Mouse (Mus musculus) neural tube, embryonic 11.5 days (tissue): Measurements from ENCODE around the gene Plvap. TPM values are rescaled to one million over a fixed set of nuclear protein-coding genes. Genes with fewer than 3 reads are reported as not detected.
A peak's percentile ranks its signal among the peaks of the same experiment; 100 is the strongest.

ENCODE experiments used
- ATAC-seq: fragments of 200-750 bp; cut with Nextera tagmentation; 2 replicates; pipeline ENCODE4 v1.8.0; 2017; ENCODE audit warnings: moderate number of reproducible peaks, mild to moderate bottlenecking, moderate TSS enrichment, moderate library complexity; ENCODE audit not compliant: insufficient read depth, low FRiP score, low TSS enrichment
- DNase-seq: peaks from one replicate; pipeline ENCODE4 v3.0.0-alpha.2; 2015; ENCODE audit warnings: low spot score
- H3K27ac ChIP-seq: fragments of 300-500 bp; sonication (generic); 2 replicates; pipeline ENCODE4 v1.5.1; 2014; ENCODE audit warnings: low read depth, mild to moderate bottlenecking, low read length
- H3K27me3 ChIP-seq: fragments of 300-500 bp; sonication (generic); 2 replicates; pipeline ENCODE4 v1.6.1; 2014; ENCODE audit warnings: mild to moderate bottlenecking, low read length, mixed read lengths; ENCODE audit not compliant: control insufficient read depth, insufficient read depth
- H3K36me3 ChIP-seq: fragments of 300-500 bp; sonication (generic); 2 replicates; pipeline ENCODE4 v1.6.1; 2014; ENCODE audit warnings: mild to moderate bottlenecking, low read length, moderate library complexity, mixed read lengths; ENCODE audit not compliant: control insufficient read depth, insufficient read depth
- H3K4me1 ChIP-seq: fragments of 300-500 bp; sonication (generic); 2 replicates; pipeline ENCODE4 v1.6.1; 2014; ENCODE audit warnings: low read length, mixed read lengths; ENCODE audit not compliant: control insufficient read depth, insufficient read depth
- H3K4me2 ChIP-seq: fragments of 300-500 bp; sonication (generic); 2 replicates; pipeline ENCODE4 v1.6.1; 2014; ENCODE audit warnings: low read depth, mild to moderate bottlenecking, moderate library complexity
- H3K4me3 ChIP-seq: fragments of 300-500 bp; sonication (generic); 2 replicates; pipeline ENCODE4 v1.5.1; 2014; ENCODE audit warnings: low read depth, low read length
- H3K9ac ChIP-seq: fragments of 300-500 bp; sonication (generic); 2 replicates; pipeline ENCODE4 v1.6.1; 2014; ENCODE audit warnings: mild to moderate bottlenecking, low read length
- H3K9me3 ChIP-seq: fragments of 300-500 bp; sonication (generic); 2 replicates; pipeline ENCODE4 v1.6.1; 2016; ENCODE audit warnings: low read length; ENCODE audit not compliant: control insufficient read depth
- WGBS: fragments of 180-500 bp; shearing (Covaris S2); extraction: QIAGEN DNeasy Blood & Tissue Kit; methylation state at CpG from one replicate; pipeline ENCODE4 v1.1.7; 2014; 5-methylcytosine and 5-hydroxymethylcytosine counted together
- polyA plus RNA-seq: library from polyadenylated mRNA; unstranded; fragments of >200 nt; fragmentation: Nextera tagmentation; extraction: Ambion mirVana; gene quantifications from 2 replicates; pipeline ENCODE4 v1.2.1, GENCODE M21; 2014

Plvap gene
- polyA plus RNA-seq, 1 experiment from 2014 or later = 49.5 TPM

DNA sequence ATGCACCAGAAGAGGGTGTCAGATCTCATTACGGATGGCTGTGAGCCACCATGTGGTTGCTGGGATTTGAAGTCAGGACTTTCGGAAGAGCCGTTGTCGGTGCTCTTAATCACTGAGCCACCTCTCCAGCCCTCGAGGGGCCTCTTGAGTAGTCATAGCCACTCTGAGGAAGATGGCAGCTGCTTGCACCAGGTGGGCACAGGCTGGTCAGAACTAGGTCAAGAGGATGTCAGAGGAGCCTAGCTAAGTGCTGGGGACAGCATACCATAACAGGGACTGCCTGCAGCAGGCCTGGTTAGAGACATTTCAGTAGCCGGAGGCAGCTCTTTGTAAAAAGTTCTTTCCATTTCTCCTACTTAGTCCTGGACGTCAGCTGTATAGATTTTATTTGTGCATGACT, 39.2 kb upstream of the Plvap start:
- Histone ChIP-seq H3K36me3 (peaks cover 4% of the 10 kb centered on the region), H3K9me3 (no peaks in the 10 kb centered on the region), H3K4me2 (no peak overlapping the region), H3K4me3 (no peak overlapping the region), H3K27ac (no peak overlapping the region), H3K9ac (no peak overlapping the region), H3K4me1 (no peaks in the 10 kb centered on the region), H3K27me3 (peaks cover 3% of the 10 kb centered on the region; the same call in 1 of the 2 replicates)
- DNase-seq = no peak
- 63% methylated on average over 7 of the region's 7 CpGs for WGBS
- no peak for ATAC-seq

DNA sequence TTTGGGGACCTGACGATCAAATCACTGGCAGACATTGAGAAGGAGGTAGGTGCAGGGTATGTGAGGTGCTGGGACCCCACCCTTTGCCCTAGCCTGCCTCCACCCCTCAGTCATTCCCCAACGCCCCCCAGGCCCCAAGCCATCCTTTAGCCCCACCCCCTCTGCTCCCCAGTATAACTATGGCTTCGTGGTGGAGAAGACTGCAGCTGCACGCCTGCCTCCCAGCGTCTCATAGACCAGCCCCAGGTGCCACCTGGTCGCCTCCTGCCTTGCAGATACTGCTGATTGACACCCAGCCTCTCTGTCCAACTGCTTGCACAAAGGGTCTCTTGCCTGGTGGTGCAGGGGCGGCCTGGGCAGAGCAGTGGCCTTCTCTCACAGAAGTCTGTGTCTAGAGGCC, 36.0 kb upstream of the Plvap start:
- H3K4me1 ChIP-seq = peaks cover 5% of the 10 kb centered on the region; the same call in 1 of the 2 replicates
- no peaks in the 10 kb centered on the region for H3K9me3 ChIP-seq
- WGBS = 88% methylated on average over 7 of the region's 7 CpGs
- H3K36me3 ChIP-seq = peaks cover 5% of the 10 kb centered on the region
- no peak overlapping the region for H3K4me3 ChIP-seq
- no peak overlapping the region for H3K9ac ChIP-seq
- no peak overlapping the region for H3K4me2 ChIP-seq
- H3K27ac ChIP-seq = no peak overlapping the region
- no peak for DNase-seq
- no peaks in the 10 kb centered on the region for H3K27me3 ChIP-seq
- no peak for ATAC-seq

- Histone ChIP-seq H3K9ac (no peak overlapping the region), H3K4me3 (no peak overlapping the region), H3K27ac (no peak overlapping the region), H3K9me3 (no peaks in the 10 kb centered on the region), H3K4me1 (peaks cover 5% of the 10 kb centered on the region; the same call in 1 of the 2 replicates), H3K27me3 (no peaks in the 10 kb centered on the region), H3K4me2 (no peak overlapping the region), H3K36me3 (peaks cover 5% of the 10 kb centered on the region)
- ATAC-seq = no peak
- no peak for DNase-seq
- WGBS = 93% methylated on average over 11 of the region's 11 CpGs
Measured at GRCm38 (mm10) chr8:71545053-71545452, 33.5 kb upstream of the Plvap start.

DNA sequence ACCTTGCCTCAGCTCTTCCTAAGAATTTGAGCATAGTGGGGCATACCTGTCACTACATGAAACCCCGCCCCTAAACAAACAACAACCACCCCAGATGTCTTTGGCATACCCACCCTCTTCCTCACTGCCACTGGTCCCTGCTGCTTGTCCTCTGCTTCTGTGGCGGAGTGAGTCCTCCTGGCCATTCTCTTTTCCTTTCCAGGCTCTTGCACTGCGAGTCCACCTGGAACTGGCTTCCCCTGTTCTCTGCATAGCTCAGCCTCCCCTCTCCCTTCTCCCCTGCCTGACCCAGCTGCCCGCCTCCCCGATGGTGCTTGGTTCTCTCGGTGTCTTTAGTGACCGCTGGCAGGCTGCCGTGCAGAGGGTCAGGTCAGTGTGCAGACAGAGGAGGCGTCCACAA, 32.2 kb upstream of the Plvap start:
- Histone ChIP-seq H3K4me1 (peaks cover 5% of the 10 kb centered on the region; the same call in 1 of the 2 replicates), H3K9ac (no peak overlapping the region), H3K27me3 (no peaks in the 10 kb centered on the region), H3K36me3 (peaks cover 5% of the 10 kb centered on the region), H3K4me3 (no peak overlapping the region), H3K27ac (no peak overlapping the region), H3K9me3 (no peaks in the 10 kb centered on the region), H3K4me2 (peak overlapping the region; percentile 81)
- WGBS = 92% methylated on average over 9 of the region's 9 CpGs
- ATAC-seq (peak; percentile 1; the same call in 1 of the 2 replicates), DNase-seq (no peak)

DNA sequence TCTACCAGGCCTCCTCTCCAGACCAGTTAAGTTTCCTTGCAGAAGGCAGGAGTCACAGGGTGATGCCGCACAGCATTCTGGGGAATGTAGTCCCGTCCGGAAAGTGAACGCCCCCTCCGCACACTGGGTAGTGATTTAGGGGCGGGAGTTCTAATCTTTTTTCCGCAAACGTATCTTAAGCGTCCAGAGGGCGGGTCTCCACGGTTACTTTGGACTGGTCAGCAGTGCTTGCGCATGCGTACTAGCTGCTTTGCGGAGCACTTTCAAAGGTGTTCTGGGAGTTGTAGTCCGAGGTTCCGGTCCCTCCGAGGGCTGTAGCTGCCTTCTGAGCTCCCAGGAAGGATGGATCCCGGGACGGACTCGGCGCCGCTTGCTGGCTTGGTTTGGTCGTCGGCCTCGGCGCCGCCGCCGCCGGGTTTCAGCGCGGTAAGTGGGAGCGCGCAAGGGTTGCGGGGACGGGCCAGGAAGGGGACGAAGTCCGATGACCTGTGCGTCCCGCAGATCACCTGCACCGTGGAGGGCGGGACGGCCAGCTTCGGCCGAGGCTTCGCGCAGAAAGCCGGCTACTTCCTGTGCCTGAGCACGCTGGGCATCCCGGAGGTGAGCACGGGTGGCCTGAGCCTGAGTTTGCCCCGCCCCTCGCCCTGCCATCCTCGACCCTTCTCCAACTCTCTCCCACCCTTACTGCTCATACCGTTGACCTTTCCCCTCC, 31.2 kb upstream of the Plvap start, which contains the start of gene Mvb12a:
Gene Mvb12a (plus strand): TSS at position 291 of the 712 bp plus-strand sequence.
- no peak within 1 kb of the TSS for H3K27ac ChIP-seq
- peak within 1 kb of the TSS; percentile 69 for H3K9ac ChIP-seq
- H3K36me3 ChIP-seq = peaks cover 3% of the 10 kb centered on the region; the same call in 1 of the 2 replicates
- no peaks in the 10 kb centered on the region for H3K9me3 ChIP-seq
- DNase-seq = peak; percentile 95
- H3K27me3 ChIP-seq = no peaks in the 10 kb centered on the region; the same call in 1 of the 2 replicates
- H3K4me3 ChIP-seq = peak within 1 kb of the TSS; percentile 78
- peaks cover 5% of the 10 kb centered on the region; the same call in 1 of the 2 replicates for H3K4me1 ChIP-seq
- peak within 1 kb of the TSS; percentile 81 for H3K4me2 ChIP-seq
- under 1% methylated on average over 51 of the region's 55 CpGs for WGBS
- ATAC-seq = peak; percentile 91

DNA sequence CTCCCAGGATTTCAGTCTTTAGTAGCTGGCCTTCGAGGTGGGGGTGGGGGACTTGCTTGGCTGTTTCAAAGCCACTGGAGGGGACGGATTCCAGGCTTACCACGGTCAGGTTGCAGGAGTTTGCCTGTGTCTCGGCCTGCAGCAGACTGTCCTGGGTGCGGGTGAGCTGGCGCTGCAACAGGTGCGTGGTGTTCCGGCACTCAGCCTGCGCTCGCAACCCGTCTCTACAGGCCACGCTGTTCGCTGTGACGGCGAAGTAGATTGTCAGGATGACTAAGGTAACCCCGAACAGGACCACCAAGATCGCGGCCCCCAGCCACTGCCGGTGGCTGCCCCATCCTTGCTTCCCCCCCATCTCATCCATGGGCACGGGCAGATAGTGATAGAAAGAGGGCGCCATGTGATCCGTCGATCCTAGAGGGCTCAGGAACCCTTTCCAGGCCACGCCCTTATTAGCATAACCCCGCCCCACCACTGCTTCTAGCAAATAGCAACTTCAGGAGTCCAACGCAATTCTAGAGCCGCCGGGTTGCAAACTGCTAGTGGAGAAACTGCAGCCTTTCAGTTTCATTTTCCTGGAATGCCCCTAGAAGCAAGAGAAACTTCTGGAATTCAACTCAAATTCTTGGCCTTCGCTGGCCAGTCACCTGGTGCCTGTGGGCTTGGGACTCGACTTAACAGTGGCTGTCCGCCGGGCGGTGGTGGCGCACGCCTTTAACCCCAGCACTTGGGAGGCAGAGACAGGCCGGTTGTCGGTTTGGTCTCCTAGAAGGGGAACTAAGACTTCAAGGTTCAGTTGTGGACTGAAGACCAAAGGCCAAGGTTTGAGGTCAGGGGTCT, 25.7 kb upstream of the Plvap start, which contains the start of gene Bst2:
Gene Bst2 (minus strand): TSS at position 429 of the 840 bp plus-strand sequence.
- H3K4me2 ChIP-seq = peak within 1 kb of the TSS; percentile 45
- H3K4me1 ChIP-seq = no peaks in the 10 kb centered on the region
- H3K36me3 ChIP-seq = no peaks in the 10 kb centered on the region
- peaks cover 6% of the 10 kb centered on the region; the same call in 1 of the 2 replicates for H3K27me3 ChIP-seq
- ATAC-seq = peak; percentile 39; the same call in 1 of the 2 replicates
- WGBS = 3% methylated on average over 37 of the region's 37 CpGs
- peak within 1 kb of the TSS; percentile 29 for H3K4me3 ChIP-seq
- no peaks in the 10 kb centered on the region for H3K9me3 ChIP-seq
- H3K9ac ChIP-seq = peak within 1 kb of the TSS; percentile 31; the same call in 1 of the 2 replicates
- peak; percentile 74 for DNase-seq
- no peak within 1 kb of the TSS for H3K27ac ChIP-seq

GRCm38 (mm10) chr8:71535663-71536062, 24.1 kb upstream of the Plvap start:
- DNase-seq = no peak
- no peak overlapping the region for H3K4me3 ChIP-seq
- no peak overlapping the region for H3K9ac ChIP-seq
- no peaks in the 10 kb centered on the region for H3K36me3 ChIP-seq
- H3K27me3 ChIP-seq = peaks cover 6% of the 10 kb centered on the region; the same call in 1 of the 2 replicates
- no peak overlapping the region for H3K4me2 ChIP-seq
- H3K27ac ChIP-seq = no peak overlapping the region
- no peaks in the 10 kb centered on the region for H3K9me3 ChIP-seq
- WGBS = 64% methylated on average over 5 of the region's 5 CpGs
- H3K4me1 ChIP-seq = no peaks in the 10 kb centered on the region
- ATAC-seq = no peak

GRCm38 (mm10) chr8:71534263-71534810, 22.8 kb upstream of the Plvap start:
- Histone ChIP-seq H3K9ac (no peak overlapping the region), H3K27me3 (peaks cover 6% of the 10 kb centered on the region; the same call in 1 of the 2 replicates), H3K4me3 (no peak overlapping the region), H3K36me3 (no peaks in the 10 kb centered on the region), H3K9me3 (no peaks in the 10 kb centered on the region), H3K4me2 (no peak overlapping the region), H3K27ac (no peak overlapping the region), H3K4me1 (no peaks in the 10 kb centered on the region)
- DNase-seq (no peak), ATAC-seq (no peak)
- WGBS = 32% methylated on average over 3 of the region's 3 CpGs
